Mouse (Mus musculus) CH12F3 (cell line): ENCODE results near the gene Pard3.

Source experiments
- in situ Hi-C: fragments of 300-500 bp; cut with MboI; formaldehyde crosslinking; loops from 2 replicates; pipeline ENCODE4 v1.14.3; 2020; ENCODE audit warnings: low sequenced_read_pairs

Gene Pard3

DNA sequence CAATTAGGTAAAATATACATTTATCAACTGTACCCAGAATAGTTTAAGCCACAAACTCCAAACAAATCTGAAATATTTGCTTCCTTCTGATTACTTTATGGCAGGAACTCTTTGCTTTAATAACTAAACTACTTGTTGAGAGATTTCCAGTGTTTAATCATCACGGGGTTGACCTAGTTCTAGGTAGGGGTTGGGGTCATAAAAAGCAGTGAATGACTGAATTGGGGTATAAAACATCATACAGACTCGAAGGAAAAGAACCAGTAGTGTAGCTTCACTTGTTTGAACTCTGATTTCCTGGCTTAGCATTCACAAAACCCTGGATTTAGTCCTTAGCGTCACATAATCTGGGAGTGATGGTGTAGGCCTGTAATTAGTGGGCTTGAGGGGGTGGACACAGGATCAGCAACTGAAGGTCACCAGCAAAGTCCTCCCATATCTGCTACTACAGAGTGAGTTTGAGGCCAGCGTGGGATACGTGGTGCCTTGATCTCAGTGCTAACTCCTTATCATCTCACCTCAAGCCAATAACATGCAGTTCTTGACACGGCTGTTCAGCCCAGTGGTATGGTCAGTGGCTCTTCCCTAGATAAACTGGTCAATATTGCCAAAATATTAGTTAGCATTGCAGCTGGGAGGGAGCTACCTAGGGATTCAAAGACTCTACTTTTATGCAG, 111.6 kb downstream of the Pard3 start:
- in situ Hi-C loops, result loop anchor here (25.0 kb wide), 1 partner anchor 1312 kb away; no protein-coding TSS in a partner anchor

DNA sequence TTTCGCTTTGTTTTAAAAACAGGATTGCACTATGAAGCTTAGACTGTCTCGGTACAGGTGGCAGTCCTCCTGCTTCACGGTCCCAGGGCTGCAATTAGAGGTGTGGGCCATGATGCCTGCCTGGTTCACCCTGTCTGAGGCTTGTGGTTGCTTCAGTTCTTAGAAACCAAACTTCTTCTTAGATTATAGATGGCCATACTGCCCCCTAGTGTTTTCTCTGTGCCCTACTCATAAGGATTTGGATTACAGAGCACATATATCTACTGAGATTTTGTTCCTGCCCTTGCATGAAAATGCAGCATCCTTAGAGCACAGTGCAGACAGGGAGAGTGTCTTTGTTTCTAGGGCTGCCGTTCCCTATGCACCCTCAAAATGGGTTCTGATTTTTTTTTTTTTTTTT, 114.9 kb downstream of the Pard3 start:
- in situ Hi-C loops, result loop anchor here (25.0 kb wide), 1 partner anchor 1309 kb away; no protein-coding TSS in a partner anchor

DNA sequence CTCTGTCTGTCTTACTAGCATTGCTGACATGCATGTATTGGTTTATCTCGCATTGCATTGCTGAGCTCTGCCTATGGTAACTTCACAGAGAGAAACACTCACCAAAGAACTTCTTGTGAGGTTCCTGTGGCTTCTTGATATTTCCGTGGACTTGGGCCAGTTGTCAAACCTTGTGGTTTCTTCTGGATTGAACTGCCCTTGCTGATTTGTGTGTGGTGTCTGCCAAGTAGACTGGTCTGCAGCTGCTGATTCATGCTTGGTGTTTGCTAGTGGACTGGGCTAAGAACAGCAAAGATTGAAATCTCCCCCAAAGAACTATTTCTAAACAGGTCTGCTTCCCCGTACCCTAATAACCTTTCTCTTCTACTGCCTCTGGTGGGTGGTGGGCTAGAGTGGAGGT, 117.6 kb downstream of the Pard3 start:
- in situ Hi-C loops, result loop anchor here (25.0 kb wide), 1 partner anchor 1306 kb away; no protein-coding TSS in a partner anchor

DNA sequence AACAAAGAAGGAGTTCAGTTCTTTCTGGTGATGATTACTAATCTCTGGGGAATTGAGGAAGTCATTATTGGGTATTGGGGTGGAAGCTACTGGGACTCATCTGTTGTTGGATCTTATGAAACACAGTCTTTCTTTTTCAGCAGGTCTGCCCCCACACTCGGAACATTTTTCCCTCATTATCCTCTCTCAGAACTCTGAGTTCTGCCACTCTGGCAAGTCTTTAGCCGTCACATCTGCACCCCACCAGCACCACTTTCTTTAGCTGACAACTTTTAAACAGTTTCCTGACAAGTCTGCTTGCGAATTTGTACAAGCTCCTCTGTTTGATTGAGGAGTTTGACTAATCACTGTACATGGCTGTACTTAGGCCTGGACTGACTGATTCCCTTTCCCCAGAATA, 118.4 kb downstream of the Pard3 start:
- in situ Hi-C loops, result loop anchor here (25.0 kb wide), 1 partner anchor 1305 kb away; no protein-coding TSS in a partner anchor

DNA sequence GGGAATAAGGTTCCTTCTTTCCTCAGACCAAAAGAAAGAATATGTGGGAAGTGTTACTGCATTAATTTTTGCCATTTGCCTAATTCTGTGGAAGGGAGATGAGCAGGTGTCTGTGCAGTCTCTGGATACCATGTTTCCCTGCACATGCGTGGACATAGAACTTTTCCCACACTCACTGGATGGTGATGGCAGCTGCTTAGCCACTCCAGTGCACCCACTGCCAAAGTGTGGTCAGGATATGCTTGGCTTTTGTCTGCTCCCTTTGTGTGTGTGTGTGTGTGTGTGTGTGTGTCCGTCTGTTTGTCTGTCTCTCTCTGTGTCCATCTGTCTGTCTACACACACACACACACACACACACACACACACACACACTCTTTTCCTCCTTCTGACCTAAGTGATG, 119.8 kb downstream of the Pard3 start:
- in situ Hi-C loops, result loop anchor here (25.0 kb wide), 1 partner anchor 1304 kb away; no protein-coding TSS in a partner anchor

DNA sequence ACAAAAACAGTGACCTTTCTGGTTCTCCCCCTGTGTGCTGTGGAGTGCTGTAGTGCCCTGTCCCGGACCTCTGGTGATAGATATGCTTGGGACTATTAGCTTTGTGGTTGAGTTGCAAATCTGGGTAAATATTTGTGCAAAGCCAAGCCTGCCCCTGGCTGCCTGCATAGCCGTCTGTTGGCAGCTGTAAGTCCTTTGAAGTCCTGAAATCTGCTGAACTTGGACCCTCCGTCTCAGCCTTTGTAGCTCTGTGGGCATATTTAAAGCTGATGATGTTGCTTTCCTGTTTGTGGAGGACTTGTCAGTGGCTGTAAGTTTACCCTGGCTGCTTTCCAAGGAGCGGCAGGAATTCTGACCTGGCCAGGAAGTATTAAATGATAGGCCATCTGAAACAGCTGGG, 120.3 kb downstream of the Pard3 start:
- in situ Hi-C loops, result loop anchor here (25.0 kb wide), 1 partner anchor 1303 kb away; no protein-coding TSS in a partner anchor

DNA sequence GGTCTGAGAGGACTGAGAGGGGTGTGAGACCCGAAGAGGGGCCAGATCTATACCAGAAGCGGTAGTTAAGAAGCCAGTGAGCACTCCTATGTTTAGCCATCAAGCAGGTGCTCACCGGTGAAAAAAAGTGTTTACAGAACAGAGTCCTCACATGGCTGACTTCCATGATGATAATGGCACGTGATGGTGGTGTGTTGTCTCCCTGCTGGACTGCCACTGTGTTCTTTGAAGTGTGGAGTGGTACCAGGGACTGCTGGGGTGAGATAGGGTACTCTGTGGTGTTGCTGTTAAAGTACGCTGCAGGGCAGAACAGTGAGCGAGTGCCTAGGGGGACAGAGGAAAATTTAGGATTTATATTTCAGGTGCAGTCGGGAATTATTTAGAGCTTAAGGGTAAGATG, 122.2 kb downstream of the Pard3 start:
- in situ Hi-C loops, result loop anchor here (25.0 kb wide), 1 partner anchor 1301 kb away; no protein-coding TSS in a partner anchor

DNA sequence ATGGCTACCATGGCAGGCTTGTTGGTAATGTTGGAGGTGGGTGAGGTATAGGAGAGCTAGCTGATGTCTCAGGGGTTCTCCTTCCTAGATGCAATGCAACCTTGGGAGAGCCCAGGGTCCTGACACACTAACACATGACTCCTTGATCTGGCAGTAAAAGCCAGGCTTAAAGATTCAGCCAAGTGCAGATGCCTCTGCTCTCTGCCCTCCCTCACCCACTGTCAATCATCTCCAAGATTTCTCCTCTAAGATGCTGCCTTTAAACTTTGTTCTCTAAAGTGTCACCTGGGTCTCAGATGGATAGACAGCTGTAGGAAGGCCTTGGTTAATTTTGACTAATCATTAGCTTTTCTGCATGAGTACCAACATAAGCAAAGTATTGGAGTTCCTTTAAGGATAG, 125.0 kb downstream of the Pard3 start:
- in situ Hi-C loops, result loop anchor here (25.0 kb wide), 1 partner anchor 1299 kb away; no protein-coding TSS in a partner anchor

DNA sequence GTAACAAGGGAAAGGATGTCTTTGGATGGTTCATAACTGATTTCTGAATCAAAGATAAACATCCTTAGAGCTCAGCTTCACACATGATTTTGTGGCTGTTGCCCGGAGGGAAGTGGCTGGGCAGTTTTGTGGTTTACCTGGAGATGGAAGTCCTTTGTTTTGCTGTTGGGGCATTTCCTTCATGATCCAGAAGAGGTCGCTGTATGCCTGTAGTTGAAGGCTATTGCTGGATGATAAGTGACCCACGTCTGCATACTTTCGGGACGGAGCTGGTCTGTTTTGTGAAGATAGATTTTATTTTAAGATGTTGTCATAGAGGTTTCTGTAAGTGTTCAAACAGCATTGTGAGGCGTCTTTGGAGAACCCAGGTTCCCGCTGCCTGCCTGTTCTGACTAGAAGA, 126.7 kb downstream of the Pard3 start:
- in situ Hi-C loops, result loop anchor here (25.0 kb wide), 1 partner anchor 1297 kb away; no protein-coding TSS in a partner anchor

DNA sequence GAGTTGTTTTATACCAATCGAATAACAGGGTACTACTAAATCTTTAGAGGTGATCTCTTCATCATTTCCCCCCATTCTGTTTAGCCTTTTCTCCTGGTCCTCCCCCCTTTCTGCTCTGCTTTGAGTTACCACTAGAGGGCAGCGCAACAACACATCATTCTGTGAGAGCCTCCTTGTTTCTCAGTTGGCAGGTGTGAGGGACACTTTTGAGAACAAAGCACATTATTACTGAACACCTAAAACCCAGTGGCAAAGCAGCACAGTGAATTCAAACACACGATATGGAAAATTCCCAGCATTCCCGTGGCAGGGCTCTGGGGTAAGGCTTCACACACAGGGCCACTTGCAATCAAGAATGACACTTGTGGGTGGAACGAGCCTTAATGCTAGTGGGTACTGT, 127.7 kb downstream of the Pard3 start:
- in situ Hi-C loops, result loop anchor here (25.0 kb wide), 1 partner anchor 1296 kb away; no protein-coding TSS in a partner anchor

DNA sequence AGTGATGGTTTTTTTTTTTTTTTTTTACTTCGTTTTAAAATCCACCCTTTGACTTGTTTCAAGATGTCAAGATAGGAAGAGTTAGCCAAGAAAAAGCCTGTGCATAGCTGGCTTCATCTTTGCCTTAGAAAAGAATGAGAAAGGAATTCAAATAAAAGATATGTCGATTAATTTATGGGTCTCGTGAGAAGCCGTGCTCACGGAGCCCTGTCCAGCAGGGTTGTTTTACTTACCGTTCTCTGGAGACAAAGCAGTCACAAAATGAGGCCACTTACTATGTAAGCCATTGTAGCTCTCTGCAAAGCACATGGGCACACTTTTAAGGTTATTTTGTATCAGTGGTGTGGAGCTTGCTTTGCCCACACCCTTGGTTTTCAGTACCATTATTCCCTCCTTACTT, 128.1 kb downstream of the Pard3 start:
- in situ Hi-C loops, result loop anchor here (25.0 kb wide), 1 partner anchor 1295 kb away; no protein-coding TSS in a partner anchor

DNA sequence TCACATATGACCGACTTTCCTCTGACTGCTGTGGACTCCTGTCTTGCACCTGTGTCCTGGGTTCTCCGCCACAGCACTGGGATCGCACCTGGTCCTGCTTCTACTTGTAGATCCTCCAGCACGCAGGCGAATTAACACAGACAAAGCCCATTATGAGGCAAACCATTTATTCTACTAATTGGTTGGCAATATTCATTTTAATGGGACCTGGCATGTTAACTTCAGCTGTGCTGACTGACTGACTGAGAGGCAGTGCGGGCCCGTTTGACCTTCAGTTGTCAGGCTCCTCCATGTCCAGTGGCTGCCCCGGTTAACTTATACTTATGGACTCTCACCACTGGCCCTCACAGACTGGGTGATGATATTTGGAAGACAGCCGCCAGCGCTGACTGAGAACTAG, 128.6 kb downstream of the Pard3 start:
- in situ Hi-C loops, result loop anchor here (25.0 kb wide), 1 partner anchor 1295 kb away; no protein-coding TSS in a partner anchor

DNA sequence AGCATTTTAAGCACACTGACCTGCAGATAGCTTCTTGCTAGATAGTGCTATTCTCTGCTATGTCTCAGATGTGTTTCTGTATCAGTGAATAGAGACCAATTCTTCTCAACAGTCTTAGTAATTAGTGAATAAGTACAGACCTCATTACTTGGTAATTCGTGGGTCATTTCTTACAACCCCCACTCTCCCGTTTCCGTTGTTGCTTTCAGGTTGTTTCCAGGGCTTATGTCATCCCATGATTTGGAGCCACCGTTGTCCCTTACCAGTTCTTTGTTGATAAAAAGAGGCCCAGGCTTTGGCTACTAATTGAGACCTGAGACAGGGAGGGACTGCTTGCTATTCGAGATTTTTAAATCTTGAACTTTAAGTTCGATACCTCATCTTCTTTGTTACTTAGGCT, 129.7 kb downstream of the Pard3 start:
- in situ Hi-C loops, result loop anchor here (25.0 kb wide), 1 partner anchor 1294 kb away; no protein-coding TSS in a partner anchor

DNA sequence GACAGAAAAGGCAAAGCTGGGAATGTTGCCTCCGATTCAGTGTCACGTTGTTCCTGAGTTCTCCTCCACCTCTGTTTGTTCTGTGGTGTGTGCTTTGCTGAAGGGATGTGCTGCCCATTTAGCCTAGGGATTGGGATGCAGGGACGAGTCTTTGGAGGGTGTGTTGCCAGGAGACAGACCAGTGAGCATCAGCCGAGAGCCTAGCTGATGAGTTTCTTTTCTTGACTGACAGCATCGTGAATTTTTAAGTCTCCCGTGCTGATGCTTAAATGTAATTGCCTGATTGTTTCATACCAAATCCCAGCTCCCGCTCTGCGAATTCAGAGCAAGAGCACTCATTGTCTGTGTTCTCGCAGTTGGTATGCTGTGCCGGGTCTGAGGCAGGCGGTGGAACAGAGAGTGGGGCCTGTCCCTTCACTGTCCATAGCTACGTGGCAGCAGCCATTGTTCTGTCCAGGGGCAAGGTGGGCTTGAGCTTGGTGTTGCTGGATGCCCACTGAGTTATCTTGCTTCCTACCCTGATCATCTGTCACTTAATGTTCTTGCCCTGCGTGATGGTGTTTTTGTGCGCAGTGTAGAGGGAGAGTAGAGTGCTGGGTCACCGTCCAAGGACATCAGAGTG, 131.2 kb downstream of the Pard3 start:
- in situ Hi-C loops, result loop anchor here (25.0 kb wide), 1 partner anchor 1292 kb away; no protein-coding TSS in a partner anchor

DNA sequence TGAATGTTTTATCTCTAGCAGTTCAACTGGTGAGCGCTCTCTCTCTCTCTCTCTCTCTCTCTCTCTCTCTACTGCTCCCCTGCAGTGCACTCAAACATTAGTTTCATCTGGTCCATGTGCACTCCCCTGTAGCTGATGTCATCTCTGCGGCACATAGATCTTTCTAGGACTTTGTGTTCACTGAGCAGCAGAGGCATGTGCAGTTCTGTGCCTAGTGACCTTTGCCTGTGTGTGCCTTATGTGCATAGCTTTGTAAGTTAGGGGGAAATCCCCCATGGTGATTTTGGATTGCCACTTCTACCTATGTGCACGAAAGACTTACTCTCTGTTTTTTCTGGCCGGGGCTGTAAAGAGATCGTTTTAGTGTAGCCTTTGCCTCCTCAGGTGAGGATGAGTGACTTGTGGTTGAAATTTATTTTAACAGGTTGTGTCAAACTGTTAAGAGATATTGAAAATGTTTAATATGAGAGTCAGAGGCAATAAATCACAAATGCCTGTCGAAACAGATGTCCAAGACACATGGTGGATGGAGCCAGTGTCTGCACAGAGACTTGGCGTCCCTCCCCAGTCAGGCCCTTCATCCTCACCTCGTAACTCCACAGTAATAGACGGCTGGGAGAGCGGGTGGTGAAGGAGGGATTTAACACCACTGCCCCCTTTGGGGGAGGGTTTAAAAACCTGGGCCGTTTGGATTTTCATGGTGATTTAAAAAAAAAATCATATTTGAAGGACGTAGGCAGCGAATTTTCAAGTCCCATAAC, 133.0 kb downstream of the Pard3 start:
- in situ Hi-C loops, result loop anchor here (25.0 kb wide), 1 partner anchor 1291 kb away; no protein-coding TSS in a partner anchor

DNA sequence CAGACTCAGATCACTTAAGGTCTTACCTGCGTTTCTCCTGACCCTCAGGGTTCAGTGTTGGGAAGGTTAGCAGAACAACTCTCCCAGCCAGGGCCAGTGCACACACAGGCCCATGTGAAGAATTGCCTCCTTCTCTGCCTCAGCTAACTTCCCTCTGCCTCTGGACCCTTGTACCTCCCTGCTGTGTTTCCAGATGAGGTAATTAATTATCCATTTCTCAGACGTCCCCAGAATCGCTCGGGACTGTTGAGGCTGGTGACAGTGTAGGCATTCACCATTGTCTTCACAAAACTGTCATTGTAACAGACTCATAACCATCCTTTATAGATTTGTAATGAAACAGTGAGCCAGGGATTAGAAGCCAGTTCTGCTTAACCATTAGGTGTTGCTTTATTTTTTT, 143.8 kb downstream of the Pard3 start:
- in situ Hi-C loops, result no loop called here

DNA sequence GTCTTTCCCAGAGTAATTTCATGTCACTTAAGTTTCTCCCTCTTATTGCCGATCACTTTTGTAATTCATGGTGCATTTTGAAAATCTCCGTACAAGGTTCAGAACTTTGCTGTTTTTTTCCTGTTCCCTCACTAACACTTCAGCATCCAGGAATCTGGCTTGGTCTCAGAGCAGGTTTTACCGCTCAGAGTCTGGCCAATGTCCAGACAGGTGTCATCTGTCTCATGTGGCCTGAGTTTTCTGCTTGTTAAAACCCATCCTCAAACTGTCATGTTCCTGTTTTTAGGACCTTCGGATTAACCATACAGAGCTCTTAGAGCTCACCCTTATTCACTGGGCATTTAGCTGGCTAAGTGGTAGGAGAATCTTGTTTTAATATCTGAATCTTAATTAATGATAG, 146.9 kb downstream of the Pard3 start:
- in situ Hi-C loops, result no loop called here

DNA sequence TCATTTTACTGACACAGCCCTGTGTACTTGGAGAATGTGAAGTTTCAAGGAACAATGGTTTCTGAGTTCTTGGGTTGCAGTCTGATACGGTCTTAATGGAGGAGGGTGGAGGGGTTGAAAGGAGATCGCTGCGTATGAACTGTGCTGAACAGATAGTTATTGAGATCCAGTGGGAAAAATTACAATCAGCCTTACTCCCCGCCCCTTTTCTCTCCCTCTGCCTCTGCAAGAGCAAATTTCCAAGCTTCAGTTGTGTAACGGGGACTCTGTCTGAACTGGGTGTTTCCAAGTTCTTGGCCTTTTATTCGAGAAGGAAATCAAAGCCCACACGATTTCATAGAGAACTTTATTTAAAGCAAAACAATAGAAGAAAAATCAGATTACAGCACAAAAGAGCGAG, 150.6 kb downstream of the Pard3 start:
- in situ Hi-C loops, result no loop called here

DNA sequence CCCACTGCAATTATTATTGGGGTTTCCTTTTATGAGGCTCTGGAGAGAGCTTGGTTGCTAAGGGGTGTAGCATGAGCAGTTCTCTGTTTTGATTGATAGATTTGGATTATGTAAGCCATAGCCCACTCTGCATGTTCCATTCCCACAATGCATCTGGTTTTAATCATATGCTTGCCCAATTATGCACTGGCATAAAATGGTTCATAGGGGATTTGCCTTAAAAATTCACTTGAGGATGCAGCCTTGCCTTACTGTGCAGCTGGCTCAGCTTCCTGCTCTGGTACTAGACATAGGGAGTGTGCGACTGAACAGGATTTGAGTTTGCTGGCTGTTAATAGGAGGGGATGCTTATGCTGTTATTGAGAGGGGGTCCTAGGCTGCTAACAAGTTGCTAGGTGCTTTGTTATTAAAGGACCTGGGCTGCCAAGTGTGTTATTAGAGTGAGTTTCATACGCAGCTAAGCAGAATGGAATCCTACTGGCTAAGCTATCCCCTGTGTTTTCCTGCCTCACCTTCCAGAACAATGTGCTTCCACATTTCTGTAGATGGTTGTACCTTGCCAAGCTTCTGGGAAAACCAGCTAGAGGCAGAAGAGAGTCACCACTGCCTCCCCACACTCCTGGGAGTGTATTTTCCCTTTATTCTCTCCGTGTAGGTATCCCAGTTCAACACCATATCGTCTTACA, 151.2 kb downstream of the Pard3 start:
- in situ Hi-C loops, result no loop called here

DNA sequence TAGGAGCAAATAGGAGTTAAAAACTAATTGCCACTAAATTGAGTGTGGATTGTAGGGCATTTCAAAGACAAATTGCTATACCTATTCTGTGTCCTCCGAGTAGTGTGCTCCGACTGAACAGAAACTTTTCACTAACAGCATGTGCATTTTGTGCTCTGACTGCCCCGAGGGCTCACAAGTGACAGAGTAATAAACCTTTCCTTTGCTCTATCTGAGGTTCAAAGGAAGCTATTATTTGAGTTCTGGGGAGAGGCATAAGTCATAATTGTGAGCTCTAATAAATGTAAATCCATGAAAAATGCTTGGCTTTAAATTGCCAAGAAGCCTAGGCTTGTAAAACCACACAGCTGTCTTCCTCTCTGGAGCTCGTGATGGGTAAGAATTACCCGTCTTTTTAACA, 156.5 kb downstream of the Pard3 start:
- in situ Hi-C loops, result no loop called here
